Mouse (Mus musculus): ENCODE measurements around the gene Cacng7.
A peak's percentile ranks its signal among the peaks of the same experiment; 100 is the strongest.
"Not testable (repeated sequence)": the region's sequence is repeated elsewhere in the genome, so short reads cannot be mapped to it uniquely, and the experiment has no call there.

The Cacng7 gene

GRCm38 (mm10) chr7:3391809-3392208 is 59.1 kb downstream of the Cacng7 start:
- DNase-seq: no peak

DNA sequence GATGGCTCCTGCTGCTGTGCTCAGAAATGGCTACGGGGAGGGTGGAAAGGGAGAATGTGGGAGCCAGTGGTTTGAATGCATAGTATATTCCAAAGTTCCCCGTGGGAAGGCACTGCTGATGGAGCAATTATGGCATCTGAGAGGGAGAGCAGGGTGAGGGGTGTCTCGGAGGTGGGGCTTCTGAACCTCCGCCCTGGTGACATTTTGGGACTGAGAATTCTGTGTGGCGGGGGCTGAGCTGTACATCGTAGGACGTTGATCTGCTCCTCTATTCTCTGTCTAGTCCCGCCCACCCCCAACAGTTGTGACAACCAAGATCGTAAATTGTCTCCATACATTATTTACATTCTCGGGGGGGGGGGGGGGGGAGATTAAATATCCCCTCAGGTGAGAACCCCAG is 64.6 kb downstream of the Cacng7 start:
- DNase-seq: no peak

GRCm38 (mm10) chr7:3397797-3398196 is 65.0 kb downstream of the Cacng7 start:
- no peak for DNase-seq

DNA sequence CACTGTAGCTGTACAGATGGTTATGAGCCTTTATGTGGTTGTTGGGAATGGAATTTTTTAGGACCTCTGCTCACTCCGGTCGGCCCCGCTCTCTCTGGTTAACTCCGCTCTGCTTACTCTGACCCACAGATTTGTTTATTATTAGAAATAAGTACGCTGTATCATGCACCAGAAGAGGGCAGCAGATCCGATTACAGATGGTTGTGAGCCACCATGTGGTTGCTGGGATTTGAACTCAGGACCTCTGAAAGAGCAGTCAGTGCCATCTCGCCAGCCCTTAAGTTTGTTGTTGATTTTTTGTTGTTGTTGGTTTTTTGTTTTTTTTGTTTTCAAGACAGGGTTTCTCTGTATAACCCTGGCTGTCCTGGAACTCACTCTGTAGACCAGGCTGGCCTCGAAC is 65.6 kb downstream of the Cacng7 start:
- not testable (repeated sequence) for DNase-seq

GRCm38 (mm10) chr7:3399937-3400336 is 67.2 kb downstream of the Cacng7 start:
- DNase-seq: no peak

DNA sequence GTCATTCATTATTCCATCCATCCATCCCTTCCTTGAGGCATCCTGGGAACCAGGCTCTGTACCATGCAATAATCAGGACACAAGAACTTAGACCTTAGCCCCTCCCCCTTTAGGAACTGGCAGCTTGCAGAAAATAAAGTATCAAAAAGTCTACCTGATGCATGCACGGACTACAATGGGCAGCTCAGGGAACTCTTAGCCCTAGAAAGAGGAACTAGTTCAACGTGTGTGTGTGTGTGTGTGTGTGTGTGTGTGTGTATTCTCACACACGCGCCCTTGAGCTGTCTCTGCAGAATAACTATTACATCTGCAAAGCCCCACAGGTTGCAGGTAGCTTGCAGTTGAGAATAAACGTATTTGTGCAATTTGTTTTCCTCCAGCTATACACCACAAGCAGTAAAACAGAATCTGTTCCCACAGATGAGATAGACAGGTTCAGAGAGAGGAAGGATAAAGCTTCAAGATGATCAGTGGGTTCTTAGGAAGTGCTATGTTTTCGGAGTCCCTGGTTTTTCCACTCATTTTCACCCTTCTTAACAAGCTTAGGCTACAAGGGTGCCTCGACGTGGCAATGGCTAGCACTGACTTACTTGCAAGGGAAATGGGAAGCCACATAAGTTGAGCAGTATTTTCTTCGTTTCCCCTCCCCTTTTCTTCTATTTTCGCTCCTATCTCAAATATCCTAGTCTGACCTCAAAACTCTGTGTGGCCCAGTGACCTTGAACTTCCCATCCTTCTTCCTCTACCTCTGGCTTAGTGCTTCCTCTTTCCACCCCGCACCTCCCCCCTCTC is 77.2 kb downstream of the Cacng7 start:
- no peak for DNase-seq

- DNase-seq: no peak
Measured at GRCm38 (mm10) chr7:3411160-3411941, 78.6 kb downstream of the Cacng7 start.

- DNase-seq: no peak
Measured at GRCm38 (mm10) chr7:3412036-3412435, 79.3 kb downstream of the Cacng7 start.

DNA sequence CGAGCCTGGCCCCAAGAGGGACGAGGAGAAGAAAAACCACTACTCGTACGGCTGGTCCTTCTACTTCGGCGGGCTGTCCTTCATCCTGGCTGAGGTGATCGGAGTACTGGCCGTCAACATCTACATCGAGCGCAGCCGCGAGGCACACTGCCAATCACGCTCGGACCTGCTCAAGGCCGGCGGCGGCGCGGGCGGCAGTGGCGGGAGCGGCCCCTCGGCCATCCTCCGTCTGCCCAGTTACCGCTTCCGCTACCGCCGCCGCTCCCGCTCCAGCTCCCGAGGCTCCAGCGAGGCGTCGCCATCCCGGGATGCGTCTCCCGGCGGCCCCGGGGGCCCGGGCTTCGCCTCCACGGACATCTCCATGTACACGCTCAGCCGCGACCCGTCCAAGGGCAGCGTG is 82.1 kb downstream of the Cacng7 start:
- peak; percentile 9 for DNase-seq

DNA sequence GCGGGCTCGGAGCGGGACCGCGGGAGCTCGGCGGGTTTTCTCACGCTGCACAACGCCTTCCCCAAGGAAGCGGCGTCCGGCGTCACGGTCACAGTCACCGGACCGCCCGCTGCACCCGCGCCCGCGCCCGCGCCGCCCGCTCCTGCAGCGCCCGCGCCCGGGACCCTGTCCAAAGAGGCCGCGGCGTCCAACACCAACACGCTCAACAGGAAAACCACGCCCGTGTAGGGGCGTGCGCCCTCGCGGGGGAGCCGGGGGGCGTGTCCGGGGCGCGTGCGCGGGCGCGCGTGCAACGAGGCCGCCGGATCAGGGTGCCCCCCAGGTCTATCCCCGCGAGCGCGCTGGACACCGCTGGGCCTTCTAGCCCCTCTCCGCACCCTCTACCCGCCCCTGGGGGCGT is 82.6 kb downstream of the Cacng7 start:
- DNase-seq: peak; percentile 12
